In the genomic region with DNA sequence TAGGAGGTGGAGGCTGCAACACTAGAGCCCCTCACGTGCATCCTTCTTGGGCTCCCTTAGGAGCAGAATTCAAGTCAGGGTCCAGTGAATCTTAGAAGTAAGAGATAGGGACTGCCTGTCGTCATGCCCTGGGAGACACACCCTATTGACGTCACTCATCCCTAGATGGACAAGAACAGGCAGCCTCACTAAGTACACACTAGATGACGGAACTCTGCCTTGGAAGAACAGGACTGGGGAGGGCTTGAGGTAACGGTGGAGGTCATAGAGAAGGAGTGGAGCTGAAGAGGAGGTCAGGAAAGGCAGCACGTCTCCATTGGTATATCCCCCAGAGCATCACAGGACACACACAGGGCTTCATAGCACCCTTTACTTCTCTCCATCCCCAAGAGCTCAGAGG, we compare ENCODE assay signal across 22 mouse cellular contexts.
"Had no signal": no experiment of that assay in that cellular context is flagged by ENCODE, and none has a peak within 500 bp of the region (broad histone marks: within the 10 kb centered on the region; RNA-seq: fewer than 3 reads in every experiment).

No protein-coding gene starts in this region.

- ATAC-seq: intestine, embryonic 15.5 days; lung, postnatal 0 days; midbrain, embryonic 15.5 days had no signal

- H3K9me3 ChIP-seq: intestine, embryonic 15.5 days; limb, embryonic 10.5 days; limb, embryonic 13.5 days; liver, embryonic 13.5 days; midbrain, embryonic 10.5 days; midbrain, embryonic 15.5 days; neural tube, embryonic 12.5 days; neural tube, embryonic 15.5 days had no signal

- H3K27me3 ChIP-seq: intestine, embryonic 15.5 days; limb, embryonic 13.5 days; liver, embryonic 13.5 days; midbrain, embryonic 15.5 days; neural tube, embryonic 12.5 days; neural tube, embryonic 15.5 days had no signal

- H3K4me3 ChIP-seq: intestine, embryonic 15.5 days; layer of hippocampus, adult 2 months; limb, embryonic 10.5 days; limb, embryonic 13.5 days; liver, embryonic 13.5 days; midbrain, embryonic 10.5 days; midbrain, embryonic 15.5 days; neural tube, embryonic 12.5 days; neural tube, embryonic 15.5 days had no signal

- H3K4me1 ChIP-seq: intestine, embryonic 15.5 days; limb, embryonic 10.5 days; limb, embryonic 13.5 days; liver, embryonic 13.5 days; midbrain, embryonic 10.5 days; midbrain, embryonic 15.5 days; neural tube, embryonic 12.5 days; neural tube, embryonic 15.5 days had no signal

- H3K4me2 ChIP-seq: intestine, embryonic 15.5 days; limb, embryonic 13.5 days; liver, embryonic 13.5 days; lung, embryonic 14.5 days; midbrain, embryonic 15.5 days; neural tube, embryonic 12.5 days; neural tube, embryonic 15.5 days had no signal

- H3K27ac ChIP-seq: intestine, embryonic 15.5 days; layer of hippocampus, adult 2 months; limb, embryonic 10.5 days; limb, embryonic 13.5 days; liver, embryonic 13.5 days; macrophage; midbrain, embryonic 10.5 days; midbrain, embryonic 15.5 days; neural tube, embryonic 12.5 days; neural tube, embryonic 15.5 days; stomach, postnatal 0 days had no signal

- H3K9ac ChIP-seq: intestine, embryonic 15.5 days; limb, embryonic 13.5 days; liver, embryonic 13.5 days; lung, embryonic 14.5 days; midbrain, embryonic 15.5 days; neural tube, embryonic 12.5 days; neural tube, embryonic 15.5 days had no signal

- DNase-seq: kidney, adult 11 months; kidney, adult 8-10 months; layer of hippocampus, adult 9-11 months; liver; liver, embryonic 13.5 days; lung, embryonic 14.5 days; right cerebral cortex, adult 18-20 months; right cerebral cortex, postnatal 14 days; right cerebral cortex, postnatal 4 days; thymus, adult 18-20 months; thymus, postnatal 36 days had no signal
